Mouse (Mus musculus): ENCODE data around the gene Phldb2.
A peak's percentile ranks its signal among the peaks of the same experiment; 100 is the strongest.

GRCm38 (mm10) chr16:45970187-45970586 lies 16.8 kb upstream of the Phldb2 start:
- no peak for TF ChIP-seq UBTF (IDR thresholded peaks at IDR 0.05; ENCODE audit: borderline replicate concordance, insufficient read depth, low read depth, low read length)
- no peak for TF ChIP-seq CTCF (IDR thresholded peaks at IDR 0.05 in 2 of 3, conservative IDR thresholded peaks at IDR 0.05 in 1 of 3; ENCODE audit: control insufficient read depth in 1 of 3, insufficient read depth in 1 of 3, low read depth in 2 of 3, low read length in 3 of 3, poor library complexity in 1 of 3, severe bottlenecking in 1 of 3)
- no peak for TF ChIP-seq TBP (IDR thresholded peaks at IDR 0.05; ENCODE audit: low read depth, low read length)
- no peak for TF ChIP-seq MAX (IDR thresholded peaks at IDR 0.05; ENCODE audit: low read length)
- TF ChIP-seq KAT2A (conservative IDR thresholded peaks at IDR 0.05; ENCODE audit: low read depth, low read length), result no peak
- TF ChIP-seq USF1 (IDR thresholded peaks at IDR 0.05; ENCODE audit: low read depth, low read length), result 0 out of 2 replicates have a peak, but pooled peaks have one; percentile 42
- no peak for TF ChIP-seq POLR2A (IDR thresholded peaks at IDR 0.05; ENCODE audit: control insufficient read depth in 1 of 2, insufficient read depth in 1 of 2, low read depth in 1 of 2, low read length in 2 of 2, poor library complexity in 1 of 2)
- TF ChIP-seq ZC3H11A (IDR thresholded peaks at IDR 0.05; ENCODE audit: low read depth, low read length), result no peak
- TF ChIP-seq E2F4 (IDR thresholded peaks at IDR 0.05; ENCODE audit: borderline replicate concordance, low read depth, low read length), result no peak
- TF ChIP-seq SIN3A (IDR thresholded peaks at IDR 0.05; ENCODE audit: low read length), result no peak
